Mouse (Mus musculus) embryo, embryonic 10 days (tissue): ENCODE results near the gene Hoxc4.

ENCODE experiments used
- DNase-seq: peaks from one replicate; pipeline ENCODE4 v3.0.0-alpha.2; 2015; ENCODE audit warnings: low spot score

Hoxc4 gene

DNA sequence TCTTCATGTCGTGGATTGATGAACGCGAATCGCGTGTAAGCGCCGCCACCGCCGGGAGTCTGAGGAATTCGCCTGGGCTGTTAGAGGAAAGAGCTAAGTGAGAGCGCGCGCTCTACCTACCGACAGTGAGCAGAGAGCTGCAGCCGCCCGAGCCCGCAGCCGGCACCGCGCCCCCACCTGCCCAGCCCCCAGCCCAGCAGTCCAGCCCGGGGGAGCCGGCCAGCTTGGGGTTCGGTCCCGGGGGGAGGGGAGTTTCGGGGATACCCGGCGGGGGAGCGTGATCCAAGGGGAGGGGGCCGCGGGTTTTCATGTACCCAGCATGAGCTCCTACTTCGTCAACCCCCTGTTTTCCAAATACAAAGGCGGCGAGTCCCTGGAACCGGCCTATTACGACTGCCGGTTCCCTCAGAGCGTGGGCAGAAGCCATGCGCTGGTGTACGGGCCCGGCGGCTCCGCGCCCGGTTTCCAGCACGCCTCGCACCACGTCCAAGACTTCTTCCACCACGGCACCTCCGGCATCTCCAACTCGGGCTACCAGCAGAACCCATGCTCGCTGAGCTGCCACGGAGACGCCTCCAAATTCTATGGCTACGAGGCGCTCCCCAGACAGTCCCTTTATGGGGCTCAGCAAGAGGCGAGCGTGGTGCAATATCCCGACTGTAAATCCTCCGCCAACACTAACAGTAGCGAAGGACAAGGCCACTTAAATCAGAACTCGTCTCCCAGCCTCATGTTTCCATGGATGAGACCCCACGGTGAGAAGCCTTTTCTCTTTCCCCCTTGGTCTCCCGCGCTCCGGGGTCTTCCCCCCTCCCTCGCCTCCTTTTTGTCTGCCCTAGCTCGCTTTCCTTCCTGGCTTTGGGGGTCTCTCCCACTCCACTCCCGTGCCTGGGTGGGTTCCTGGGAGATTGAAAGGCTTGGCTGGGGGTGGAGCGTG is 28.0 kb upstream of the Hoxc4 start, which contains the start of gene Hoxc8:
TSS of gene Hoxc8 (plus strand) at position 147 of the 937 bp plus-strand sequence.
- DNase-seq: peak; percentile 72

DNA sequence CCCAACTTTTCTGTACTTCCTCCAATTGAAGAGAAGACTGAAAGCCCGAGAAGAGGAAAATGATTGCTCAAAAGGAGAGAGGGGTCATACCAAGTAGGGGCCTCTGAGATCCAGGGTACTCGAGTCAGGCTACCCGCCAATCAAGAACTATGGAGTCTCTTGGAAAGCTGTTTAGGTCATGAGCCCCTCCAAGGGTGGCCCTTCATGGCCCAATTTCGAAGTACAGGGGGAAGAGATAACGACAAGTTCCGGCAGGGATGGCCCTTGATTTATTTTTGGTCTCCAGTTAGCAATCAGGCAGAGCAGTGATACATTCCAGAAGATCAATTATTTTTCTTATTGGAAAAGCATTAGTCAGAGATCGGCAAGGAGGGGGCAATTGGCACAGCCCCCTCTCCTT is 27.0 kb upstream of the Hoxc4 start:
- DNase-seq: no peak

DNA sequence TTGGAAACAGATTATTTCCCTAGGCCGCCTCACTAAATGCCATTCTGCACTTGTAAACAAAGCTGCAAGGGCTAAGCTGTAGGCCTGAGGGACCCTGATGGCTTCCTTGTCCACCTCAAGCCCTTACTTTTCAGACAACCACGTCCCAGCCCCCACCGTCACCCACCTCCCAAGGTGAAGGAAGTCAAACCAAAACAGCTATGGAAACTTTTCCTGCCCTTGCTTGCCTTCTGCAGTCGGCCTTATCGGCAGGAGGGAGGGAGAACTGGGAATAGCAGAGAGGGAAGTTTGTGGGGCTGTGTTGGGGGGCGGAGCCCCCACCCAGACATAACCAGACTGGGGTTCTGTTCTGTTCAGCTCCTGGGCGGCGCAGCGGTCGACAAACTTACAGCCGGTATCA is 26.5 kb upstream of the Hoxc4 start:
- no peak for DNase-seq

DNA sequence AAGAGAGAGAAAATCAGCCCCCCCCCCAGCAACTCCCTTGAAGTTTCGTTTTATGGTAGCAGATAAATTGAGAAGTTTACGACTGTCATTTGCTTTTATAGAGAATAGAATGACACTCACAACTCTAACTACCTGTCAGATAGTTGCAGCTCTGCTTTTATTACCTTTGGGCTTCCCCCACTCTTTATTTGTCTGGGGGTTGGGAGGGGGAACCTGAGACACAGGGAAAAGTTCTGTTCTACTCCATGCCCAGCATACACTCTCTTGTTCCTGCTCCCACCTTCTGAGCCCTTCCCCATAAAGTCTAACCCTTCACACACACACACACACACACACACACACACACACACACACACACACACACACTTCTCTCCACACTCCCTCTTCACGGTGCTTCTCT is 25.9 kb upstream of the Hoxc4 start:
- no peak for DNase-seq

DNA sequence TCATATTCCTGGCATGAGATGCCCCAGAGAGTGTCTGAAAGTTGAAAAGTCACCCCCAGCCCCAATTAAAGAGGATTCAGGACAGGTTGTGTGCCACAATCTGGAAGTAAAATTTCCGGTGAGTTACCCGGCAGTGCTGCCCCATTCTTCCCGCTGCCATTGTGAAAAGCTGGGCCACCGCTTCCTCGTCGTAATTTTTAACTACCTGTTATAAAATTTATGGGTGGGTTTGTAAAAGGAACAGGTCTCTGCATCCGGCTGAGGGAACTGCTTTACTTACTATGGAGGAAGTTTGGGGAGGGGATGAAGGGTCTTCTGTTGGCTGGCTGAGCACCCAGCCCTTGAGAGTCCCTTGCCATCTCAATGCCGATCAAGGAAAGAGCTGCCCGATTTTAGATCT is 22.2 kb upstream of the Hoxc4 start:
- no peak for DNase-seq

DNA sequence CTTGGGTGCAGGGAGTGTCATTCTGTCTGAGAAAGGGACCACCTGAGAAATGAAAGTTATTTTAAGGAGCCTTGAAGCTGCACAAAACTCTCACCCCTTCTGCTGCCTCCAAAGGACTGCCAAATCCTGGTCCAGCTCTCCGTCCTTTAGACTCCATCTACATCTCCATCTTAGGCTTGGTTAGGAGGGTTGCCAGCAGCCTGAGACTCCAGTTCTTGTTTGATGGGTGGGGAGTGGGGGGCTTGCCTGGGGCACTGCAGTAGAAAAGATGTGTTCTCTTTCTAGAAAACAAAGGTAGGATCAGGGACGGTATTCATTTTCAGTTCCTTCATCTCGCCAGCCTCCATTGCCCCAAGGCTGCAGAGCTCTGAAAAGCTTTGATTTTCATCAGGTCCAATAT is 21.3 kb upstream of the Hoxc4 start:
- no peak for DNase-seq

DNA sequence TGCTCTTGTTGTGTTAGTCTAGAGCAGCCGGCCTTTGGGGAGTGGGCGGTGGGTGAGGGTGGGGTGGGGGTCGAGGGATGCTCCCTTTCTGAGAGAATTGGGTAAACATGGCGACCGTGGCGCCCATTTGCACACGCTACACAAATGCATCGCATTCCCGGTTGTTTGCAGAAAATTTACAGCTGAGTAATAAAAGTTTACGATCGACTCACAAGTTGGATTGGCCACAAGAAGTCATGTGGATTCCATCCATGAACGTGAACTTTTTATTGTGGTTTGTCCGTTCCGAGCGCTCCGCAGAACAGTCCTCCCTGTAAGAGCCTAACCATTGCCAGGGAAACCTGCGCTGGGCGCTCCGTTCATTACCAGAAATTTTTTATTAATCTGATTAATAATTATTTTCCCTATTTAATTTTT is 20.8 kb upstream of the Hoxc4 start, which contains the start of gene Hoxc6:
TSS of gene Hoxc6 (plus strand) at position 319 of the 417 bp plus-strand sequence.
- DNase-seq: peak; percentile 76

DNA sequence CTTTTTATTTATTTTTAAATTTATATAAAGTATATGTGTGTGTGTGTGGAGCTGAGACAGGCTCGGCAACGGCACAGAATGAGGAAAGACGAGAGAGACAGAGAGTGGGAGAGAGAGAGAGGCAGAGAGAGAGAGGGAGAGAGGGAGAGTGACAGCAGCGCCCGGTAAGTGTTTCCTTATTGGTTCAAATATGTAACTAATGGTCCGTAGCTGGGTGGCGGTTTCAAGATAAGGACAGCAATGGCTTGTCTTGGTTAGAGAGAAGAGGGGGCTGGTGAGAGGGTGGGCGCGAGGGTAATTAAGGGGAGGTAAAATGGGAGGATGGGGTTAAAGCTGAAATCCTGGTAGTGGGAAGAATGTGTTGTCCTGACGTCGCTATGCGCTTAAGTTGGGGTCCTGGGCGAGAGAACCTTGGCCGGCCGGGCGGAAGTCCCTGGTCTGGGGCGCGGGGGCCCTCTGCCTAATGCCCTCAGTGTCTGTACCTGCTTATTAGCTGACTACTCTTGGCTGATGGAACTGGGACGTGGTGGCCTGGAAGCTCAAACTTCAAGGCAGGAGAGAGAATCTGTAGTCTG is 20.0 kb upstream of the Hoxc4 start:
- DNase-seq: no peak

DNA sequence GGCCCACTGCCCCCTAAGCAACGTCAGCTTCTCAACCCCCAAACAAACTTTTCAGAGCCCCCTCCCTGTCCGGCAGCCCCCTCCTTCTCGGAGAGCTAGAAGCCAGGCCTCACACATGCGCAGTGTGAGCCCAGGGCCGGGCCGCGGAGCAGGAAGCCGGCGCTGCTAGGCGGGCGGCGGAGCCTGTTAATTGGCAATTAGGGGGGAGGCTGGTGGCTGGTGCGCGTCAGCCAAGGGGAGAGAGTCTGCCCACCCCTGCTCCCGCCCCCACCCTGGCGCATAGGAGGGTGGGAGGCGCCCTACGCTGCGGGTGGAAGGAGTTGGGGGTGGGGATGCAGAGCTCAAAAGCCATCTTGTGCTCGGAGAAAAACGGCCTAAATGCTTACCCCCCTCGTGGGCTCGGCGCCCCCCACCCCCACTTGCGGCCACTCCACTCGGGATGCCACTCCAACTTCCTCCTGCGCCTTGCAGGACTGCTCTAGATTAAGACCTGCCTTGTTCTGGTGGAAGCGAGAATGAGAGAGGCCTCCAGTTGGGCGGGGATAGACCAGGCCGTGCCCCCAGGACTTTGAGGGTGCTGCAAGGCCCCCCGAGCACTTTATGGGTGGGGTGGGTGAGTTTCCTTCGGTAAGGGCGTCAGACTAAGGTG is 19.4 kb upstream of the Hoxc4 start:
- peak; percentile 86 for DNase-seq

DNA sequence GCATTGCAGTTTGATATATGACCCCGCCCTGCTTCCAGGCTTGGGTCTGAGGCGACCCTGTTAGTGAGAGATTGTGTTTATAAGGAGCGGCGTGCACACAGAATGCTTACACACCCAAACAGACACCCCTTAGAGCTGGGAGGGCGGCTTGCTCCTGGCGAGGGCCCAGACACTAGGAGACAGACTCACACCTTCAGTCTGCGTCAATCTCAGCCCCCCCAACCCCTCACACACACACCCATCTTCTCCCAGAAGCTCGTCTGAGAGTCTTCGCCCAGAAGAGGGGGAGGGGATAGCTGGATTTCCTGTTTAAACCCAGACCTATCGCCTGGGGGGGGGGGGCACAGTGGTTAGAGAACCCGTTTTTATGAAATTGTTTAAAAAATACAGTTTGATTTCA is 18.8 kb upstream of the Hoxc4 start:
- DNase-seq: no peak

DNA sequence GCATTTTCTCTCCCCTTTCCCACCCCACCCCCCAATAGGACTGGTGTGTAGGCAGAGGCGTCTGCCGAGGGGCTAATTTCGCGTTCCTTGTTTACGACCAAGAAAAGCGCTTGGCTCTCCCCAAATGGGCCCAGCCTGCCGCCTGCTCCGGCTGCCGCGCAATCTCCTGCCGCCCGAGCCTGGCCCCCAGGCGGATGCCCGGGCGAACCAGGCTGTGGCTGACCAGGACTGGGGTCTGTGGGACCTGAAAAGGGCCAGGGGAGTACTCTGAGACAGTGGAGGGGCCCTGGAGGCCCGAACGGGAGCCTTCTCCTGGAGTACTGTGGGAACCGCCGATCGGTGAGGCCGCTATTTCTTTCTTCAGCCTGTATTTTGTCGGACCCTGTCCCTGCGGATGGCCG is 18.2 kb upstream of the Hoxc4 start:
- no peak for DNase-seq

DNA sequence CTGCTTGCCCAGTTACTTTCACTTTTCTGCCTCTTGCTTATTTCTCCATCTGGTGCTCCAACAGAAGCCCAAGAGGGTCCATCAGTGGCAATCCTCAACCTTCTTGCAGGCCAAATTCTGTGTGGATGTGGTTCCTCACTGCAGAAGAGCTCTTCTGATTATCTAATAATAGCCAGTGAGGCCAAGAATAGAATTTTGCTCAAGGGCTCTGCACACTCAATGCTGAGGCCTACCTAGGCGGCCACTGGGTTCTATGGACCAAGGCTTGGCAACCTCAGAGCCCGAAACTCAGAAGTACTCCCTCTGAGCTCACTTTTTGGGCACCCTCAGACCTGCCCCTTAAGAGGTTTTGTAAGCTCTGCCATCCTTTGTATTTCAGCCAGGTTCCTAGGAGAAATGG is 17.4 kb upstream of the Hoxc4 start:
- DNase-seq: no peak

DNA sequence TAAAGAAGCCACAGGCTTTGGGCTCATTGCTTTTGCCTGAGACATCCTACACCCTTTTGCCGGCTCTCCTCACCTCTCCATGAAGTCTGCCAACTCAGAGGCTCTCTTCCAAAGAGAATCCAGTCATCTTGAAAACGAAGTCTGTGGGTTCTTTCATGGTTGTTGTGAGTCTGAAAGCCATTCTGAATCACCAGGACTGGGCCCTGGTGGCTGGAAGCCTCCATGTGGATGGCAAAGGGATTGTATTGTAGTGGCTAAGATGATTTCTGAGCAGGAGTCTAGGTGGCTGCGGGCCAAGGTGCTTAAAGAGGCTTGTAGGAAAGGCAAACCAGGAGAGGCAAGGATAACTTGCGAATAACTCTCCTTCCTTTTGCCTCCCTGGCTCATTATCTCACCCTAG is 16.6 kb upstream of the Hoxc4 start:
- DNase-seq: no peak

DNA sequence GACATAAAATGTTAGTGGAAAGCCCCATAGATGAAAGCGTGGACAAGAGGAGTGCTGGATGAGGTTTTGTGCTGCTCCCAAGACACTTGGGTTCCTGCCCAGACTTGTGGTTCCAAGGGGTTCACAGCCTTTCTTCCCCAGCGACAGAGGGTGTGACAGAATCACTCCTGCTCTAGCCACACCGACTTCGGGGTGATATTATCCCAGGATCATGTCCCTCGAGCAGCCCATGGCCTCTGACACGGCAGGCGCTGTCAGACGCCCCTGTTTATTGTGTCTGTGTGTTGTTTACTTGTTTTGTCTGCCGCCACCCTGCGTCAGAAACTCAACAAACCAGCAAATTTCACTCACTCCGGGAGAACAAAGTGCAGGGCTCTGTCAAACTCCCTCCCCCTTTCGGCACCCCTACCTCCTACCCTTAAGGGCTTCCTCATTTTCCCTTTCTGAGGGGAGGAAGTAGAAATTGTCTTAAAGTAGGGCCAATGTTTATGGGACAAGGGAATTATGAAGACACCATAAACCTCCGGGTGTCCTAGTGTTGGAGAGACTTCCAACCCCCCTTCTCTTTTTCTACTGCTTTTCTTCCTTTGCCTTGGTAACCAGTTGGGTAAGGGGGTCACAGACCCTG is 15.8 kb upstream of the Hoxc4 start:
- no peak for DNase-seq

DNA sequence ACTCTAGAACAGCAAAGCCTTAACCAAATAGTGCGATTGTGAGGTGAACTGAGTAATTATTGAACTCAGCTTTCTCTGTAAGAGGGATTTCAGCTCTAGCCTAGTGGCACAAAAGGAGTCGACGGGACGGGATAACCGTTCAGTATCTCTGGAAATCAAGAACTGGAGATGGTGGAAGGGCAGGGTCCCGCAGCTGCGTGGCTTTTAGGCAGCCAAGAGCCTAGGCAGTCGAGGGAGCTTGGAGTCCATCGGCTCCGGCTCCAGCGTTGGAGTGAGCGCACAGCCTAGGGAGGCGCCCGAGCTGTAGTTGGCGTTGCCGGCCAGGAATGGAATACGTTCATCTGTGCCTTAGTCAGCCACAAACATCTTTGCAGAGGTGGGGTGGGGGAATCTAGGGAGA is 13.4 kb upstream of the Hoxc4 start:
- DNase-seq: peak; percentile 74

DNA sequence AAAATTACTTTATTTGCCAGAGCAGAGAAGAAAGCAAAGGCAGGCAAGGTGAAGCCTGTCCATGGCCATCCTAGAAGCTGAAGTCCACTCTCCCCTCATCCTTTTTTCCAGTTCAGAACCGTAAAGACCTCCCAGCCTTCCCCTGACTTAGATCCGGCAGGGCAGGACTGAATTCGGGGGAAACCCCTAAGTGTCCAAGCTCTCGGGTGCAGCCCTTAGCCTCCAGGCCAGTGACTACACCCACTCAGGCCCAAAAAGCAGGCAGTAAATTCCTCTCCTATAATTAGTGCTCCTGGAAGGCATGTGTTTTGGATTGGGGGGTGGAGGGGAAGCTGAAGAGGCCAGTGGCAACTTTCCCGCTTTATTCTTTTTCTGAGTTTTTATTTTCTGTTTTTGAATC is 12.9 kb upstream of the Hoxc4 start:
- peak; percentile 16 for DNase-seq

DNA sequence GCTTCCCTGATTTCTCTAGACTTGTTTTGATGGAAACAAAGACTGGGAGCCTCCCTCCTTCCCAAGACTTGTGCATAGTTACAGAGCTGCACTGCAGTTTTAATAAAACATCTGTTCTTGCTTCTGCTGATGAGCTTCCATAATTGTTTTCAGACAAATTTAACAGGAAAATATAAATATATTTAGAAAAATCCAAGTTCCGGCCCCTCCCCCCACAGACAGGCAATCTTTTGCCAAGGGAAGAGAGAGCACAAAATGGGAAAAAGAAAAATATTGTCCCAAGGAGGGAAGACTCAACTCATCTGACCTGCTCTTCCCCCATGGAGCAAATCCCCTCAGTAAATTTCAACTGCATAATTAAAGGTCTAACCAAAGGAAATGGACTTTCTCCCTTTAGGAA is 12.4 kb upstream of the Hoxc4 start:
- no peak for DNase-seq

DNA sequence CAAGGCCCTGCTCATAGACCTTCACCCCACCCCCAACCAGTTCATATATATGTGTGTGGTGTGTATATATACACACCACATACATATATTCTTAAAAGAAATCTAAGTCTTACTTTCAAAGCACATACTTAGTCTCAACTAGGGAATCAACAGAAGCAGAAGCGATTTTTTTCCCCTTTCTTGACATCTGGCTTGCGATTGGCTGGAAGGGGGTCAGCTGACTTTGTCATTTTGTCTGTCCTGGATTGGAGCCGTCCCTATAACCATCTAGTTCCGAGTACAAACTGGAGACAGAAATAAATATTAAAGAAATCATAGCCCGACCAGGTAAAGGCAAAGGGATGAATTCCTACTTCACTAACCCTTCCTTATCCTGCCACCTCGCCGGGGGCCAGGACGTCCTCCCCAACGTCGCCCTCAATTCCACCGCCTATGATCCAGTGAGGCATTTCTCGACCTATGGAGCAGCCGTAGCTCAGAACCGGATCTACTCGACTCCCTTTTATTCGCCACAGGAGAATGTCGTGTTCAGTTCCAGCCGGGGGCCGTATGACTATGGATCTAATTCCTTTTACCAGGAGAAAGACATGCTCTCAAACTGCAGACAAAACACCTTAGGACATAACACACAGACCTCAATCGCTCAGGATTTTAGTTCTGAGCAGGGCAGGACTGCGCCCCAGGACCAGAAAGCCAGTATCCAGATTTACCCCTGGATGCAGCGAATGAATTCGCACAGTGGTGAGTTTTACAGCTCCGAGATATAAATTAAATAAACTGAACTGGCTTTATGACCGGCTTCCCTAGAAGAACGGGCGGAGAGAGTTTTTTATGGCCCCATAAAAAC is 9.2 kb upstream of the Hoxc4 start:
- peak; percentile 71 for DNase-seq

DNA sequence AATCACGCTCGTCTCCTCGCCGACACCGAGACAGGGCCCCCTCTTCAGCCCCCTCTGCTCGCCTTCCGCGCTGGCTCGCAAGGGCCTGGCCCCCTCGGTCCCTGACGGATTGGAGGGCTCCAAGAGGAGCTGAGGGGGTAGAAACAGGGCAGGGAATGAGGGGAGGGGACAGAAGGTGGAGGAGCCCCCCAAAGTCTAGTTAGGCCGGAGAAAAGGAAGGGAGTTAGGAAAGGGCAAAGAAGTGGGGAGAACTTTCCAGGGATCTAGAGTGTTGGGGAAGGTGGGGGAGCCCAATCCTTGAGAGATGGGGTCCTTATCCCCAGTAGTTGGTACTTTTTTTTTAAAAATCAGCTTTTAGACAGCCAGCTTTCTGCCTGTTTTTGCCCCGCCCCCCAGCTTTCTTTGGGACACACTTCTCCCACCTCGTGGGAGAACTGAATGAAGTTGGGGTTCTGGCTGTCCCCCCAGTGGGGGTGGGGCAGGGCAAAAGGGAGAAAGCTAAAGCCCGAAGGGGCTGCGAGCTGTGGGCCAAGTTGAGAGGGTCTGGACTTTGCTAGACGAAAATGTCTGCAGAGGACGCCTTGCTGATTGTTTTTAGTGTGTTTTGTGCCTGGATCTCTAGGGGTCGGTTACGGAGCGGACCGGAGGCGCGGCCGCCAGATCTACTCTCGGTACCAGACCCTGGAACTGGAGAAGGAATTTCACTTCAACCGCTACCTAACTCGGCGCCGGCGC is 8.5 kb upstream of the Hoxc4 start:
- peak; percentile 44 for DNase-seq

DNA sequence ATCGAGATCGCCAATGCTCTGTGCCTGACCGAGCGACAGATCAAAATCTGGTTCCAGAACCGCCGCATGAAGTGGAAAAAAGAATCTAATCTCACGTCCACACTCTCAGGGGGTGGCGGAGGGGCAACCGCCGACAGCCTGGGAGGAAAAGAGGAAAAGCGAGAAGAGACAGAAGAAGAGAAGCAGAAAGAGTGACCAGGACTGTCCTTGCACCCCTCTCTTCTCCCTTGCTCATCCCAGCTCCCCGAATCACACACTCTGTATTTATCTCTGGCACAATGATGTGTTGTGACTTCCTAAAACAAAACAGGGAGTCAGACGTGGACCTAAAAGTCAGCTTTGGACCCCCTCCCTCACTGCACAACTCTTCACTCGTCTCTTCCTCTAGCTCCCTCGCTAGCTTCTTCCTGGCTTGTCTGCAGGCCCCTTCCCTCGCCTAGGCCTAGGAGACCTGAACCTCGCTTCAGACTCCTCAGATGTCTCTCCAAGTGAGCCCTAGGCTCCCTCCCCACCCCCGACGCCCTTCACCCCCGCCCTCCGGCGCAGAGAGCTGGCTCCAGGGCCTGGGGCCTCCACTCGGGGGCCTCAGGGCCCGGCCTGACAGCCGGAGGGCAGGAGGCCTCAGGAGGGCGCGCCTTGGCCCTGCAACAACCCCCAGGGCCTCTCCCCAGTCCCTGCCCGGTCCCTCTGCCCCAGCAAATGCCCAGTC is 7.7 kb upstream of the Hoxc4 start:
- peak; percentile 53 for DNase-seq
